Mouse (Mus musculus) frontal cortex, adult (tissue): ENCODE data around the gene Pgm2.

Experiments used
- ATAC-seq: cut with Nextera tagmentation; 2 replicates; pipeline ENCODE4 v1.9.2; 2017; ENCODE audit warnings: mild to moderate bottlenecking, moderate library complexity, mixed read lengths; ENCODE audit not compliant: low TSS enrichment

Pgm2 gene

GRCm38 (mm10) chr5:64144315-64144714 lies 51.6 kb downstream of the Pgm2 start:
- ATAC-seq, result no peak

- no peak for ATAC-seq
Observed at GRCm38 (mm10) chr5:64146384-64147005, 53.7 kb downstream of the Pgm2 start.

GRCm38 (mm10) chr5:64149184-64150127 lies 56.7 kb downstream of the Pgm2 start:
- ATAC-seq, result no peak

GRCm38 (mm10) chr5:64153319-64153718 lies 60.6 kb downstream of the Pgm2 start:
- peak; percentile 89 for ATAC-seq

- peak; percentile 33 for ATAC-seq
Observed at GRCm38 (mm10) chr5:64155861-64156550, 63.3 kb downstream of the Pgm2 start, which contains the start of gene Tbc1d1. Gene Tbc1d1 (plus strand): TSS chr5:64156305.

- ATAC-seq, result no peak
Observed at GRCm38 (mm10) chr5:64156579-64156978, 63.8 kb downstream of the Pgm2 start.

GRCm38 (mm10) chr5:64157926-64158325 lies 65.2 kb downstream of the Pgm2 start:
- ATAC-seq, result no peak

- no peak for ATAC-seq
Observed at GRCm38 (mm10) chr5:64158501-64158900, 65.8 kb downstream of the Pgm2 start.

- ATAC-seq, result peak; percentile 69
Observed at GRCm38 (mm10) chr5:64159065-64159780, 66.5 kb downstream of the Pgm2 start.

- peak; percentile 66 for ATAC-seq
Observed at GRCm38 (mm10) chr5:64159781-64160704, 67.3 kb downstream of the Pgm2 start.

- ATAC-seq, result no peak
Observed at GRCm38 (mm10) chr5:64160705-64161391, 68.1 kb downstream of the Pgm2 start.

- no peak for ATAC-seq
Observed at GRCm38 (mm10) chr5:64161917-64162316, 69.2 kb downstream of the Pgm2 start.

GRCm38 (mm10) chr5:64162582-64162981 lies 69.8 kb downstream of the Pgm2 start:
- no peak for ATAC-seq

- no peak for ATAC-seq
Observed at GRCm38 (mm10) chr5:64164414-64164813, 71.7 kb downstream of the Pgm2 start.

- ATAC-seq, result peak; percentile 92
Observed at GRCm38 (mm10) chr5:64165826-64166225, 73.1 kb downstream of the Pgm2 start.

- no peak for ATAC-seq
Observed at GRCm38 (mm10) chr5:64168990-64169540, 76.3 kb downstream of the Pgm2 start.

- ATAC-seq, result no peak
Observed at GRCm38 (mm10) chr5:64172884-64173283, 80.1 kb downstream of the Pgm2 start.

- no peak for ATAC-seq
Observed at GRCm38 (mm10) chr5:64173302-64173701, 80.6 kb downstream of the Pgm2 start.

- ATAC-seq, result no peak
Observed at GRCm38 (mm10) chr5:64174429-64174935, 81.7 kb downstream of the Pgm2 start.
